Mouse (Mus musculus): ENCODE measurements around the gene Mogat1.
"Not testable (repeated sequence)": the region's sequence is repeated elsewhere in the genome, so short reads cannot be mapped to it uniquely, and the experiment has no call there.

Mogat1 gene

GRCm38 (mm10) chr1:78510862-78511261 is at the start of gene Mogat1:
Mogat1 (plus strand) TSS chr1:78510991.
- no peak for ATAC-seq (ENCODE audit: insufficient number of reproducible peaks, low FRiP score, low TSS enrichment)

- no peak for ATAC-seq (ENCODE audit: insufficient number of reproducible peaks, low FRiP score, low TSS enrichment)
These were observed 38.4 kb upstream of the Mogat1 start for GRCm38 (mm10) chr1:78472441-78472840.

- no peak for ATAC-seq (ENCODE audit: insufficient number of reproducible peaks, low FRiP score, low TSS enrichment)
These were observed 27.4 kb upstream of the Mogat1 start for GRCm38 (mm10) chr1:78483430-78483829.

DNA sequence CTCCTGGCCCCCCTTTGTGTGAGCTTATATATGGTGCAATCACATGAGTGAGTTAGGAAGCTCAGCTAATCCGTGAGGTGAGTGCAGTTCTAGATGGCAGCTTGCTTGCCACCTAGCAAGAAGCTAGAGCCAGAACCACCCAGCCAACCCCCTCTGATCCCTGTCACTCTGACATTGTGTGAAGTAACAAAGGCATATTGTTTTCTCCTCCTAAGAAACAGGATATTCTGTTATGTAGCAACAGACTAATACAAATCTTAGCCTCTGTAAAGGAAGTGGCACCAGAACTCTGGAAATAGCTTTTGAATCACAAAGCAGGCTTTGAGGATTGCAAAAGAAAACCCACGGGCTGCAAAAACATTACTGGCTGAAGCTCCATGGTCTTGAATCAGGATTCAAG is 26.4 kb upstream of the Mogat1 start:
- ATAC-seq (ENCODE audit: insufficient number of reproducible peaks, low FRiP score, low TSS enrichment), result no peak

- ATAC-seq (ENCODE audit: insufficient number of reproducible peaks, low FRiP score, low TSS enrichment), result no peak
These were observed 22.4 kb upstream of the Mogat1 start for GRCm38 (mm10) chr1:78488427-78488751.

- ATAC-seq (ENCODE audit: insufficient number of reproducible peaks, low FRiP score, low TSS enrichment), result peak; percentile 97
These were observed 21.9 kb upstream of the Mogat1 start, which contains the start of gene Farsb for GRCm38 (mm10) chr1:78488752-78489492. Farsb (minus strand) TSS chr1:78488897.

GRCm38 (mm10) chr1:78490143-78490542 is 20.6 kb upstream of the Mogat1 start:
- no peak for ATAC-seq (ENCODE audit: insufficient number of reproducible peaks, low FRiP score, low TSS enrichment)

GRCm38 (mm10) chr1:78501036-78501435 is 9.8 kb upstream of the Mogat1 start:
- ATAC-seq (ENCODE audit: insufficient number of reproducible peaks, low FRiP score, low TSS enrichment), result no peak

GRCm38 (mm10) chr1:78501856-78502255 is 8.9 kb upstream of the Mogat1 start:
- ATAC-seq (ENCODE audit: insufficient number of reproducible peaks, low FRiP score, low TSS enrichment), result not testable (repeated sequence)

DNA sequence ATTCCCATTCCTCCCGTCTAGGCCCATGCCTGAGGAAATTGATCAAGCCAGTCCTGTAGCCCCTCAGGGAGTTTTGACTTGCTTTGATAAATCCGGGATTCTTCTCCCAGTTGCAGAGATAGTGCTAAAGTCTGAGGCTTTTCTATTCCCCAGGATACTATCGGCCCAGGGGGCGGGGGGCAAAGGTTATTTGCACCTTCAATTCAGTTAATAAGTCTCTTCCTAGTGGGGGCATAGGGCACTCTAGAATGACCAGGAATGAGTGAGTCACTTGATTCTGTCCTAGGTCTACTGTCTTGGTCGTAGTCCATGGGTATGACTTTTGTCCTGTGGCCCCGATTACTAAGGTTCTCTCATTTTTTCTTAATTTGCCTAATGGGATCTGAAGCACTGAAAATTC is 8.3 kb upstream of the Mogat1 start:
- no peak for ATAC-seq (ENCODE audit: insufficient number of reproducible peaks, low FRiP score, low TSS enrichment)

DNA sequence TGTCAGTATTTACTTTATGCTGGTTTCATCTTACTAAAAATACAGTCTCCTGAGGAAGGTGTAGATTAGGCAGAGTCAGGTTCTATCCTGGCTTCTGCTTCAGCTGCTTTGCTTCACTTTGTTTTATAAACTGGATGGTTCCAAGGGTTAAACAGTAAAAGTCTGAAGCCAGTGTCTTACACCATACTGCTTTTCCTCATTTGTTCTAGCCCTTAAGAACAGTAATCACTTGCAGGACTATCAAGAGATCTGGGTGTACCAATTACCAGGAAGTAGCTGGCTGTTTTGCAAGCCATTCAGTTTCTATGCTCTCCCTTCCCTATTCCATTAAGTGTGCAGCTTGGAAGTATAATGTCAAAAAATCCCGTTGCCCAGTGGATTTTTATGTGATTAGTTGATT is 3.7 kb upstream of the Mogat1 start:
- no peak for ATAC-seq (ENCODE audit: insufficient number of reproducible peaks, low FRiP score, low TSS enrichment)

DNA sequence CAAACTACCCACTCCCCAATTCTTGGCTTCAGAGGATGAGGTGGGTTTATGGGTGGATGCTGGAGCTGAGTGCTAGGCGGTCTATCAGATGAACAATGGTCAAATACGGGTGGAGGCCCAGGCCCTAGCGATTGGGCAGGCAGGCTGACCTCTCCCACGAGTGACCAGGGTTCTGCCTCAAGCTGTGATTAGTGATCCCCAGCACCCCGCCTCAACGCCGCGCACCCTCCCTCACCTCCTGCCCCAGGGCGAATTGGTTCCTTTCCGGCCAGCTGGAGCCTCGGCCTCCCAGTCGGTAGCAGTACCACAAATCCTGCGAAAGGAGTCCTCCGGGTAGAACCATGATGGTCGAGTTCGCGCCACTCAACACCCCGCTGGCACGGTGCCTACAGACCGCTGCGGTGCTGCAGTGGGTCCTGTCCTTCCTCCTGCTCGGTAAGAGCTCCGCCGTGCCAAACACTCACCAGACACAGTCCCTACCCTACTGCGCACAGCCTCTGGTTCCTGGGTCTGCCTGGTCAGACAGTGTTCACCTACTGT is 900 bp downstream of the Mogat1 start, which contains the start of gene BC035947:
Gene BC035947 (minus strand): TSS at position 538 of the 540 bp plus-strand sequence.
- no peak for ATAC-seq (ENCODE audit: insufficient number of reproducible peaks, low FRiP score, low TSS enrichment)

GRCm38 (mm10) chr1:78512756-78513155 is 2.0 kb downstream of the Mogat1 start:
- no peak for ATAC-seq (ENCODE audit: insufficient number of reproducible peaks, low FRiP score, low TSS enrichment)

DNA sequence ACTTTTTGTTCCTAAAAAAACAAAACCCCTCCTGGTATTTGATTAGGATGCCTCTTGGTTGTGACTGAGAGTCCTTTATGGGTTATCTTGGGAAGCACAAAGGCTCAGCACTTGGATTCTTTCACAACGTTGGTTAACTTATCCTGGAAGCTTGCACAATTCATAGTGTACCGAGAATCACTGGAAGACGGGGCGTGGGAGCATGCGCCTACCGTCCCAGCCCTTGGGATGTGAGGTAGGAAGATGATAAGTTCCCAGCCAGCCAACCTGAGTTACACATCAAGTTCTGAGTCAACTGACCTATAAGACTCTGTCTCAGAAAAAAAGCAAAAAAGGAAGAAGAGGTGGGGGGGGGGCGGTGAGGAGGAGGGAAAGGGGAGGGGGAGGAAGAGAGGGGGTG is 8.1 kb downstream of the Mogat1 start:
- no peak for ATAC-seq (ENCODE audit: insufficient number of reproducible peaks, low FRiP score, low TSS enrichment)

DNA sequence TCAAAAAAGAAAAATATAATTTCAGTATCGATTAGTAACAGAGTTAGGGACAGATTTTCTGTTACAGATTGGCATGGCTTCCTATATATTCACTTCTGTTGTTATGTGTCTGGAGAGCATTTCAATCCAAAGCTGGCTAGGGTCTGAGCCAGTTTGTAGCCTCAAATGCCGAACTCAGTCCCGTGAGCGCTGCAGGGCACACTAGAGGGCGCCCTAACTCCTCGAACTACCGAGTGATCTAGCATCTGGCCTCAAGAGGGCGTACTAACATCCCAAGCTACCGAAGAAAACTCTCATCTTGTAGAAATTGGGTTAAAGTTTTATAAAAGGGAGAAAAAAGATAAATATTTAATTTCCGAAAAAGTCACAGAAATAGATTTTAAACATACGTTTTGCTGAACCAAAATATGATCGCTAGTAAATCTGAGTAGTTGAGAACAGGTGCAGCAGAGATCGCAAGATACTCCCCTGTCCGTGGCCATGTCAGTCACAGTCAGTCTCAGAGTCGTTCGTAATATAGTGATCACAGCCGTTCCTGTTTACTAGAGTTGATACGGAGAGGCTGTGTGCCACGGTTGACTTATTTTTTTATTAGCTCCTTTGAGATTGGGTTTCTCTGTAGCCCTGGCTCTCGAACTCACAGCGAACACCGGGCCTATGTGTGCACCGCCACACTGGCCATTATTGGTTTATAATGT is 14.5 kb downstream of the Mogat1 start:
- ATAC-seq (ENCODE audit: insufficient number of reproducible peaks, low FRiP score, low TSS enrichment), result 0 out of 2 replicates have a peak, but pooled peaks have one; percentile 52

- ATAC-seq (ENCODE audit: insufficient number of reproducible peaks, low FRiP score, low TSS enrichment), result no peak
These were observed 17.6 kb downstream of the Mogat1 start for GRCm38 (mm10) chr1:78528356-78528755.

- no peak for ATAC-seq (ENCODE audit: insufficient number of reproducible peaks, low FRiP score, low TSS enrichment)
These were observed 18.2 kb downstream of the Mogat1 start for GRCm38 (mm10) chr1:78529011-78529410.

GRCm38 (mm10) chr1:78530500-78531215 is 19.9 kb downstream of the Mogat1 start:
- ATAC-seq (ENCODE audit: insufficient number of reproducible peaks, low FRiP score, low TSS enrichment), result no peak

- no peak for ATAC-seq (ENCODE audit: insufficient number of reproducible peaks, low FRiP score, low TSS enrichment)
These were observed 21.5 kb downstream of the Mogat1 start for GRCm38 (mm10) chr1:78532184-78532800.

GRCm38 (mm10) chr1:78534428-78535150 is 23.8 kb downstream of the Mogat1 start:
- ATAC-seq (ENCODE audit: insufficient number of reproducible peaks, low FRiP score, low TSS enrichment), result no peak

Measured in cerebellum, adult (tissue).